Mouse (Mus musculus) gastrocnemius, postnatal 4 days (tissue): ENCODE data around the gene Stoml1. TPM values are rescaled to one million over a fixed set of nuclear protein-coding genes. Genes with fewer than 3 reads are reported as not detected.
A peak's percentile ranks its signal among the peaks of the same experiment; 100 is the strongest.

Experiments
- DNase-seq, 2 experiments: peaks; one replicate each; pipeline ENCODE4 v3.0.0; 2021 to 2022; ENCODE audit warnings: low spot score in 2 of 2, mixed read lengths in 2 of 2
- microRNA-seq: library from miRNA; unstranded; fragments of <30 nt; microRNA quantifications from one replicate; pipeline ENCODE4 v1.2.0, GENCODE M21; 2021
- total RNA-seq, 2 experiments: library from RNA; stranded (reverse); gene quantifications; 2 replicates each; pipeline ENCODE4 v1.2.3; 2021

Gene Stoml1
- total RNA-seq, 2 experiments from 2014 or later: 16.1 to 16.6 TPM

DNA sequence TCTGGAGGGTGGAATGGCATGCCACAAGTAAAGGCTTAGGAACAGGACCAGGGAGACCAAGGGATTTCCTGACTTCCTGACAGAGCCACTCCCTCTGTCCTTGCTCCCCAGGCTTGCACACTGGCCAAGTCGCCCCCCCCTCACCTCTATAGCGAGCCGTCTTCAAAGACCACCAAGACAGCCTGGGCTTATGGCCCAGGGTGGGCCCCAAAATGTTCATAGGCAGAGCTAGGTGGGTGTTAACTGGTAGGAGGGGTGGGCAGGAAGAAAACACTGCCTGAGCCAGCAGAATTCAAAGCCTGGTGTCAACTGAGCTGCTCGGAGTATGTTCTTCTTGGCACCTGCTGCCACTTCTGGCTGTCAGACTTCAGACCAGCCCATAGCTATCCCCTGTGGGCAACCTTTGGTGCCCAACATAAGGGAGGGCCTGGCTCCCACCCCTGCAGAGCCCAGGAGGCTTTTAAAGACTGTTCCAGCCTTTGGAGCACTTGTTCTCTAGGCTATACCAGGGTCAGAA is 45.1 kb downstream of the Stoml1 start:
- DNase-seq: no peak

GRCm38 (mm10) chr9:58299356-58299799 is 46.4 kb downstream of the Stoml1 start:
- DNase-seq: peak in 1 of 2 experiments; percentile 24

DNA sequence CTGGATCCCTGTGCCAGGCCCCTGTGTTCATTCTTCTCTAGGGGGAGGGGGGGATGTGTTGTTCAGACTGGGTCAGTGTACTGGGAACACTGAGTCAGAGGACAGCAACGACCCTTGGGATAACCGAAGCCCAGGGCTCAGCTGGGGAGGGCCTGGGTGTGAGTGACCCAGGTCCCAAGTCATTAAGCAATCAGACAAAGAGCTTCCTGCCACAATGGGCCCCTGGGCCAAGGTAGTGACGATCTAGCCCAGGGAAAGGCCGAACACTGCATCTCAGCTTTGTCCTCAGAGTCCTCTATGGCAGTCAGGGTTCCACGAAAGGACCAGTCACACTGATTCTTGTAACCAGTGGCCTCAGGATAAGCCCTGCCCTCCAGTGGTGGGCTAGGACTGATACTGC is 50.2 kb downstream of the Stoml1 start:
- DNase-seq: no peak

GRCm38 (mm10) chr9:58303599-58304271 is 50.8 kb downstream of the Stoml1 start:
- no peak for DNase-seq

- no peak for DNase-seq
Measured at GRCm38 (mm10) chr9:58305686-58306085, 52.7 kb downstream of the Stoml1 start.

- DNase-seq: peak; percentile 59 to 77
Measured at GRCm38 (mm10) chr9:58308395-58308794, 55.4 kb downstream of the Stoml1 start.

DNA sequence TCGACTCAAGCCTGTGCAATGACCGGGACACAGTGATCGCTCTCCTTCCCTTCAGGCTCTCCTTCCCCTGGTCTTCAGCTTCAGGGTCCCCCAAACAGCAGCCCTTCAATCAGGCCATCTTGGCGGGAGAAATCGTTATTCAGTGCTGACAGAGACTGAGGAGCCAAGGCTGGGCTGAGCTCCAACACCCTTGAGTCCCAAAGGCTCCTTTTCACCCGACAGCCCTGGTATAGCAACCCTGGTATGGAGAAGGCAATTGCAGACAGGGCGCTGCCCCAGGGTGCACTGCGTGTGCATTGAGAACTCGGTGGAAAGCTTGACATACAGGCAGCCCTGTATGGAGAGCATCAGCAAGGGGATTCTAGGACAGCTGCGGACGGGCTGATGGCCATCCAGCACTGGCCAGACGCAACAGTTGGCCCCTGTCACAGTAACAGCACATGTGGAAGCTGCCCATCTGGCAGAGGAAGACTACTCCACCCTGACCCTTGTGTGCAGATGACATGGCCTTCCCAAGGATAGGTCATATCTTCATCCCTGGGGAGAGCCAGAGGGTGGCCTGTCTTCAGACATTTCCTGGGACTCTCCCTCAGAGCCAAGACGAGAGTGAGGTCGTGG is 57.2 kb downstream of the Stoml1 start:
- DNase-seq: peak in 1 of 2 experiments; percentile 62

- peak; percentile 42 to 43 for DNase-seq
Measured at GRCm38 (mm10) chr9:58311191-58311910, 58.4 kb downstream of the Stoml1 start.

Small RNAs within 50 kb of the gene (microRNA-seq; reads per million reads assigned to microRNA genes)
- not detected for gene Mir6385

Other genes starting within 250 kb of the Stoml1 start
- gene Cyp11a1, start 246.8 kb upstream of the Stoml1 start, total RNA-seq: 1 to 10 TPM; 5.4 TPM
- gene Stra6, start 189.4 kb upstream of the Stoml1 start, total RNA-seq: 1 to 10 TPM in 1 of 2 experiments, under 1 TPM in 1; 0.74 to 1.1 TPM
- not detected for gene Ccdc33, start 134.3 kb upstream of the Stoml1 start, total RNA-seq
- gene Islr, start 48.9 kb upstream of the Stoml1 start, total RNA-seq: 100 to 1,000 TPM; 179 to 208 TPM
- 1 to 10 TPM; 6.4 to 7.7 TPM for gene Islr2, start 48.8 kb upstream of the Stoml1 start, total RNA-seq
- 10 to 100 TPM; 16.8 to 19.5 TPM for gene Pml, start 3.4 kb upstream of the Stoml1 start, total RNA-seq
- gene Loxl1, start 60.0 kb downstream of the Stoml1 start, total RNA-seq: 10 to 100 TPM; 95.5 to 95.9 TPM
- gene Tbc1d21, start 117.3 kb downstream of the Stoml1 start, total RNA-seq: not detected
- 10 to 100 TPM; 12.0 to 12.7 TPM for gene Insyn1, start 235.4 kb downstream of the Stoml1 start, total RNA-seq